In the genomic region with DNA sequence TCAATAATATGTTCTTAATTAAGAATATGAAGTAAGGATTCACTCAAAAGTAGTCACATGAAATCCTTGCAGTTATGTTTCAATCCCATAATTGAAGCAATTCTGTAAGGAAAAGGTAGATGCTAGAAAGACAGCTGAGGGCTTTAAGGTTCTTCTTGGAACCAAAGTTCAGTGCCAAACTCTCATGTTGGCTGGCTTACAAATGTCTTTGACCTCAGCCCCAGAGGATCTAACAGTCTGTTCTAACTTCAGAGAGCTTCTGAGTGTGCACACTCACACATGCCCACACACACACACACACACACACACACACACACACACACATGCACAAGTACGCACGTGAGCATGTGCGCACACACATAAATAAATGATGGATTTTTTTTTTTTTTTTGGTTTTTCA, we compare ENCODE assay signal across 22 mouse cellular contexts. TPM values are rescaled to one million over a fixed set of nuclear protein-coding genes. Genes with fewer than 3 reads are reported as not detected.
DNase-seq lines count a peak whose midpoint lies in the region; ATAC-seq lines count a peak whose summit lies in the region.
"Had no signal": no experiment of that assay in that cellular context is flagged by ENCODE, and none has a peak within 500 bp of the region (broad histone marks: within the 10 kb centered on the region; RNA-seq: fewer than 3 reads in every experiment).

No protein-coding gene starts in this region.

- no peak overlapping the region for H3K27ac ChIP-seq in forebrain, embryonic 11.5 days (ENCODE audit: low read depth, low read length)
- H3K27ac ChIP-seq in forebrain, embryonic 15.5 days (replicated peaks) = no peak overlapping the region
- no peak overlapping the region for H3K27ac ChIP-seq in kidney, embryonic 15.5 days
- H3K27ac ChIP-seq: embryonic facial prominence, embryonic 10.5 days; heart, embryonic 10.5 days; hindbrain, embryonic 12.5 days had no signal

- no peaks in the 10 kb centered on the region for H3K4me1 ChIP-seq in forebrain, embryonic 11.5 days (replicated peaks; ENCODE audit: control insufficient read depth, insufficient read depth, low read length)
- H3K4me1 ChIP-seq in forebrain, embryonic 15.5 days = 0 out of 2 replicates have a peak, but pooled peaks cover 3% of the 10 kb centered on the region
- H3K4me1 ChIP-seq in kidney, embryonic 15.5 days = no peaks in the 10 kb centered on the region
- H3K4me1 ChIP-seq: embryonic facial prominence, embryonic 10.5 days; heart, embryonic 10.5 days; hindbrain, embryonic 12.5 days had no signal

- WGBS in forebrain, embryonic 11.5 days = 94% methylated on average over 3 of the region's 3 CpGs
- 97% methylated on average over 3 of the region's 3 CpGs for WGBS in forebrain, embryonic 15.5 days
- 95% methylated on average over 3 of the region's 3 CpGs for WGBS in kidney, embryonic 15.5 days

- H3K36me3 ChIP-seq in forebrain, embryonic 11.5 days (ENCODE audit: control insufficient read depth, insufficient read depth, low read length) = no peaks in the 10 kb centered on the region
- no peaks in the 10 kb centered on the region for H3K36me3 ChIP-seq in forebrain, embryonic 15.5 days
- H3K36me3 ChIP-seq in kidney, embryonic 15.5 days = no peaks in the 10 kb centered on the region
- H3K36me3 ChIP-seq: embryonic facial prominence, embryonic 10.5 days; heart, embryonic 10.5 days; hindbrain, embryonic 12.5 days had no signal

- no peaks in the 10 kb centered on the region for H3K27me3 ChIP-seq in forebrain, embryonic 11.5 days (ENCODE audit: control insufficient read depth, insufficient read depth, low read length)
- no peaks in the 10 kb centered on the region for H3K27me3 ChIP-seq in forebrain, embryonic 15.5 days
- H3K27me3 ChIP-seq in kidney, embryonic 15.5 days = no peaks in the 10 kb centered on the region
- H3K27me3 ChIP-seq: CH12.LX; hindbrain, embryonic 12.5 days; Patski had no signal

- DNase-seq in forebrain, embryonic 11.5 days (ENCODE audit: low spot score) = peak; percentile 1
- DNase-seq in kidney, adult 8-10 months = peak; percentile 23 to 41
- DNase-seq in adipocyte (ENCODE audit: low spot score) = peak; percentile 65
- peak; percentile 36 to 42 for DNase-seq in kidney, postnatal 25 days
- DNase-seq in layer of hippocampus, adult 11-12 months (ENCODE audit: low spot score) = no peak
- DNase-seq: adrenal gland, adult 8-10 months; cerebellum, adult 18-20 months; cerebellum, adult 9-11 months; gastrocnemius, postnatal 10 days; heart, adult 18-20 months; heart, postnatal 10 days; heart, postnatal 4 days had no signal

- no peak for ATAC-seq in forebrain, embryonic 11.5 days (replicated peaks; ENCODE audit: low FRiP score)
- no peak for ATAC-seq in forebrain, embryonic 15.5 days (replicated peaks)
- ATAC-seq in kidney, embryonic 15.5 days (replicated peaks; ENCODE audit: low FRiP score) = no peak
- ATAC-seq: activated CD4-positive, CD25-positive, alpha-beta regulatory T cell, adult 4 months; forebrain, embryonic 14.5 days; hindbrain, embryonic 16.5 days; Patski had no signal

- H3K9me3 ChIP-seq in forebrain, embryonic 11.5 days (ENCODE audit: control insufficient read depth, low read length) = no peaks in the 10 kb centered on the region
- H3K9me3 ChIP-seq in forebrain, embryonic 15.5 days = no peaks in the 10 kb centered on the region
- no peaks in the 10 kb centered on the region for H3K9me3 ChIP-seq in kidney, embryonic 15.5 days (replicated peaks)
- H3K9me3 ChIP-seq: embryonic facial prominence, embryonic 10.5 days; heart, embryonic 10.5 days; hindbrain, embryonic 12.5 days had no signal

- no peak overlapping the region for H3K9ac ChIP-seq in forebrain, embryonic 11.5 days (ENCODE audit: low read length)
- H3K9ac ChIP-seq in forebrain, embryonic 15.5 days (replicated peaks) = no peak overlapping the region
- no peak overlapping the region for H3K9ac ChIP-seq in kidney, embryonic 15.5 days
- H3K9ac ChIP-seq: hindbrain, embryonic 12.5 days had no signal

- H3K4me3 ChIP-seq in forebrain, embryonic 11.5 days (ENCODE audit: low read depth, low read length) = no peak overlapping the region
- H3K4me3 ChIP-seq in forebrain, embryonic 15.5 days = no peak overlapping the region
- H3K4me3 ChIP-seq in kidney, embryonic 15.5 days (replicated peaks) = no peak overlapping the region
- H3K4me3 ChIP-seq: embryonic facial prominence, embryonic 10.5 days; heart, embryonic 10.5 days; hindbrain, embryonic 12.5 days had no signal

- H3K4me2 ChIP-seq in forebrain, embryonic 11.5 days (ENCODE audit: low read depth, low read length, severe bottlenecking) = no peak overlapping the region
- no peak overlapping the region for H3K4me2 ChIP-seq in forebrain, embryonic 15.5 days (replicated peaks)
- no peak overlapping the region for H3K4me2 ChIP-seq in kidney, embryonic 15.5 days
- H3K4me2 ChIP-seq: hindbrain, embryonic 12.5 days had no signal

RNA-seq across cellular contexts. Expression of gene Gm45716, which starts 2.7 kb away (rescaled TPM):
- 18.0 and 19.3 TPM in 2 replicates for polyA plus RNA-seq in forebrain, embryonic 11.5 days (2014; fragmentation: Nextera tagmentation; extraction: Ambion mirVana)
- 18.2 and 19.4 TPM in 2 replicates for polyA plus RNA-seq in forebrain, embryonic 15.5 days (2015; fragmentation: Nextera tagmentation; extraction: Ambion mirVana)
- polyA plus RNA-seq in kidney, embryonic 15.5 days (2015; fragmentation: Nextera tagmentation; extraction: Ambion mirVana) = 8.1 and 9.8 TPM in 2 replicates

RNA-seq across cellular contexts. Expression of gene Mmd, which starts 59.1 kb away (rescaled TPM):
- 41.3 and 42.7 TPM in 2 replicates for polyA plus RNA-seq in forebrain, embryonic 11.5 days (2014; fragmentation: Nextera tagmentation; extraction: Ambion mirVana)
- polyA plus RNA-seq in forebrain, embryonic 15.5 days (2015; fragmentation: Nextera tagmentation; extraction: Ambion mirVana) = 91.7 and 94.3 TPM in 2 replicates
- polyA plus RNA-seq in kidney, embryonic 15.5 days (2015; fragmentation: Nextera tagmentation; extraction: Ambion mirVana) = 36.6 and 38.0 TPM in 2 replicates
